Mouse (Mus musculus) heart, postnatal 0 days (tissue): Measurements from ENCODE around the gene Gm20379. TPM values are rescaled to one million over a fixed set of nuclear protein-coding genes. Genes with fewer than 3 reads are reported as not detected.
A peak's percentile ranks its signal among the peaks of the same experiment; 100 is the strongest.

ENCODE experiments used
- ATAC-seq: fragments of 200-750 bp; cut with Nextera tagmentation; 2 replicates; pipeline ENCODE4 v1.8.0; 2017; ENCODE audit warnings: low read depth, moderate number of reproducible peaks, moderate library complexity; ENCODE audit not compliant: insufficient read depth
- DNase-seq: peaks from one replicate; pipeline ENCODE4 v3.0.0-alpha.2; 2016; ENCODE audit warnings: low spot score
- H3K27ac ChIP-seq: fragments of 300-500 bp; sonication (generic); 2 replicates; pipeline ENCODE4 v1.5.1; 2014; ENCODE audit warnings: low read depth, mild to moderate bottlenecking
- H3K27me3 ChIP-seq: fragments of 300-500 bp; sonication (generic); 2 replicates; pipeline ENCODE4 v1.6.1; 2014; ENCODE audit warnings: low read length, mixed read lengths; ENCODE audit not compliant: control insufficient read depth, insufficient read depth
- H3K36me3 ChIP-seq: fragments of 300-500 bp; sonication (generic); replicated peaks from 2 replicates; pipeline ENCODE4 v1.6.1; 2014; ENCODE audit warnings: low read length, mixed read lengths; ENCODE audit not compliant: control insufficient read depth, insufficient read depth
- H3K4me1 ChIP-seq: fragments of 300-500 bp; sonication (generic); 2 replicates; pipeline ENCODE4 v1.6.1; 2014; ENCODE audit warnings: antibody characterized with exemption; ENCODE audit not compliant: control insufficient read depth, insufficient read depth
- H3K4me2 ChIP-seq: fragments of 300-500 bp; sonication (generic); 2 replicates; pipeline ENCODE4 v1.6.1; 2014; ENCODE audit warnings: low read depth, mild to moderate bottlenecking, low read length, moderate library complexity
- H3K4me3 ChIP-seq: fragments of 300-500 bp; sonication (generic); 2 replicates; pipeline ENCODE4 v1.5.1; 2014; ENCODE audit warnings: low read depth, low read length
- H3K9ac ChIP-seq: fragments of 300-500 bp; sonication (generic); replicated peaks from 2 replicates; pipeline ENCODE4 v1.6.1; 2014; ENCODE audit warnings: low read depth, low read length, mixed read lengths
- H3K9me3 ChIP-seq: fragments of 300-500 bp; sonication (generic); replicated peaks from 2 replicates; pipeline ENCODE4 v1.6.1; 2016; ENCODE audit warnings: low read length; ENCODE audit not compliant: control insufficient read depth
- CTCF ChIP-seq: IDR thresholded peaks from 2 replicates; pipeline ENCODE4 v1.5.1; 2016; ENCODE audit warnings: antibody characterized with exemption, control low read depth, low read depth
- EP300 ChIP-seq: IDR thresholded peaks from 2 replicates; pipeline ENCODE4 v1.6.1; 2016; ENCODE audit warnings: antibody characterized with exemption, low read depth
- WGBS: fragments of 180-500 bp; shearing (Covaris S2); extraction: QIAGEN DNeasy Blood & Tissue Kit; methylation state at CpG from one replicate; pipeline ENCODE4 v1.1.7; 2014; 5-methylcytosine and 5-hydroxymethylcytosine counted together
- polyA plus RNA-seq: library from polyadenylated mRNA; unstranded; fragments of >200 nt; fragmentation: Nextera tagmentation; extraction: Ambion mirVana; gene quantifications from 2 replicates; pipeline ENCODE4 v1.2.1, GENCODE M21; 2015
- total RNA-seq: library from RNA; depleted of rRNA; stranded (reverse); fragments of >200 nt; gene quantifications from 2 replicates; pipeline ENCODE4 v1.2.3, GENCODE M21; 2014; ENCODE audit warnings: low replicate concordance; rRNA removed

The Gm20379 gene
- total and polyA plus RNA-seq, 2 experiments from 2014 or later: 0.31 TPM; not detected in 1

- H3K9me3 ChIP-seq: no peaks in the 10 kb centered on the region
- no peak for DNase-seq
- peaks cover 21% of the 10 kb centered on the region for H3K36me3 ChIP-seq
- no peak overlapping the region for H3K9ac ChIP-seq
- H3K27ac ChIP-seq: no peak overlapping the region
- no peak overlapping the region for H3K4me3 ChIP-seq
- H3K4me1 ChIP-seq: peaks cover 13% of the 10 kb centered on the region; the same call in 1 of the 2 replicates
- no peaks in the 10 kb centered on the region for H3K27me3 ChIP-seq
- H3K4me2 ChIP-seq: peak overlapping the region; percentile 97; the same call in 1 of the 2 replicates
- no peak for TF ChIP-seq EP300
- TF ChIP-seq CTCF: no peak
- WGBS: 81% methylated on average over 7 of the region's 7 CpGs
- no peak for ATAC-seq
Observed at GRCm38 (mm10) chr13:92356376-92356775, 50.6 kb downstream of the Gm20379 start.

Other genes starting within 250 kb of the Gm20379 start
- 1.8 and 4.2 TPM in 2 replicates for gene Rasgrf2, start 174.3 kb upstream of the Gm20379 start, total RNA-seq
- gene Rasgrf2, start 174.3 kb upstream of the Gm20379 start, polyA plus RNA-seq: 0.27 and 0.34 TPM in 2 replicates
- gene Dhfr, start 48.7 kb downstream of the Gm20379 start, total RNA-seq: 3.2 and 4.1 TPM in 2 replicates
- gene Dhfr, start 48.7 kb downstream of the Gm20379 start, polyA plus RNA-seq: 4.4 and 5.3 TPM in 2 replicates
- 4.5 and 37.1 TPM in 2 replicates for gene Msh3, start 49.0 kb downstream of the Gm20379 start, total RNA-seq
- 8.5 and 9.4 TPM in 2 replicates for gene Msh3, start 49.0 kb downstream of the Gm20379 start, polyA plus RNA-seq
- not detected in 2 replicates for gene Ankrd34b, start 119.9 kb downstream of the Gm20379 start, total RNA-seq
- 0.03 and 0.07 TPM in 2 replicates for gene Ankrd34b, start 119.9 kb downstream of the Gm20379 start, polyA plus RNA-seq
- 1.3 and 4.0 TPM in 2 replicates for gene Fam151b, start 178.0 kb downstream of the Gm20379 start, total RNA-seq
- 0.10 and 0.16 TPM in 2 replicates for gene Fam151b, start 178.0 kb downstream of the Gm20379 start, polyA plus RNA-seq
- gene Zfyve16, start 224.9 kb downstream of the Gm20379 start, total RNA-seq: 11.2 and 12.3 TPM in 2 replicates
- 6.2 and 6.3 TPM in 2 replicates for gene Zfyve16, start 224.9 kb downstream of the Gm20379 start, polyA plus RNA-seq